17 mouse cellular contexts compared by ENCODE assay signal in the genomic region with DNA sequence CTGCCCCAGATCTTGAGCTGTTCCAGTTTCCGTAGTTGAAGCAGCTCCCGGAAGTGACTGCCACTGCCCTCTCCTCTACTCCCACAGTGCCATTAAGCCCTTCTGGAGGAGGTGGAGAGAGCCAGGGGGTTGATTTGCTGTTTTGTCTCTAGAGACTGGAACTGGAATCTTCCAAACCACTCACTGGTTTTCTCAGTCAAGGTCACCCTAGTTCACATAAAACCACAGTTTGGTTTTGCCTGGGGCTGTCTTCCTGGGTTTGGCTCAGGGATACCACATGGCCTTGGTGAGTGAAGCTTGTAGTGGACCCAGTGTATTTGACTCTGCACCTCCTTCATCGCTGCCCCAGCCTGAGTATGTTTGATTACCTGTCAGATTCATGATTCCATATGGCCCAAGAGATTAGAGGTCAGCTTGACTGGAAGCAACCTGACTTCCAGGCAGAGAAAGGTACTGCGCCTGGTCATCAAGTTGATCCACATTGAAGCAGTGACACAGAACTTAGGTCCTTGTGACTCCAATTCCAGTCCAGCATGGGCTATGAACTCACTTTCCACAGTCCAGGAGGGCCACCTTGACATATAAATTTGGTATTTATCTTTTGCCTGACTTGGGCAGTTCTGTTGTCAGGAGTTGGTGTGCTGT. TPM values are rescaled to one million over a fixed set of nuclear protein-coding genes. Genes with fewer than 3 reads are reported as not detected.
DNase-seq lines count a peak whose midpoint lies in the region; ATAC-seq and TF ChIP-seq lines count a peak whose summit lies in the region.
"Had no signal": no experiment of that assay in that cellular context is flagged by ENCODE, and none has a peak within 500 bp of the region (broad histone marks: within the 10 kb centered on the region; RNA-seq: fewer than 3 reads in every experiment).

No protein-coding gene starts in this region.

- no peak overlapping the region for H3K4me2 ChIP-seq in heart, embryonic 11.5 days
- peak overlapping the region; percentile 10 for H3K4me2 ChIP-seq in myocyte (ENCODE audit: low read depth)
- H3K4me2 ChIP-seq: embryonic facial prominence, embryonic 15.5 days; heart, embryonic 15.5 days; stomach, embryonic 15.5 days had no signal

- no peak for TF ChIP-seq POLR2A in myocyte (IDR thresholded peaks at IDR 0.05; ENCODE audit: insufficient read length, low read depth)

- no peak for ATAC-seq in heart, embryonic 11.5 days (replicated peaks; ENCODE audit: insufficient number of reproducible peaks, low FRiP score, low TSS enrichment)
- ATAC-seq: activated CD4-positive, CD25-positive, alpha-beta regulatory T cell, adult 4 months; CD4-positive, CD25-positive, alpha-beta regulatory T cell, adult 4 months; intestine, embryonic 16.5 days had no signal

- H3K27me3 ChIP-seq in heart, embryonic 11.5 days (ENCODE audit: control insufficient read depth, insufficient read depth, low read length), result no peaks in the 10 kb centered on the region
- H3K27me3 ChIP-seq in myocyte (ENCODE audit: control insufficient read depth, insufficient read depth, insufficient read length), result no peaks in the 10 kb centered on the region
- H3K27me3 ChIP-seq: embryonic facial prominence, embryonic 15.5 days; heart, embryonic 15.5 days; stomach, embryonic 15.5 days had no signal

- no peaks in the 10 kb centered on the region for H3K9me3 ChIP-seq in heart, embryonic 11.5 days (replicated peaks; ENCODE audit: control insufficient read depth, low read length)
- H3K9me3 ChIP-seq: embryonic facial prominence, embryonic 15.5 days; heart, embryonic 15.5 days; stomach, embryonic 15.5 days had no signal

- no peak overlapping the region for H3K9ac ChIP-seq in heart, embryonic 11.5 days (ENCODE audit: low read depth, low read length)
- H3K9ac ChIP-seq: embryonic facial prominence, embryonic 15.5 days; heart, embryonic 15.5 days; stomach, embryonic 15.5 days had no signal

- no peak overlapping the region for H3K27ac ChIP-seq in heart, embryonic 11.5 days (ENCODE audit: low read depth, low read length)
- H3K27ac ChIP-seq: embryonic facial prominence, embryonic 15.5 days; heart, embryonic 15.5 days; macrophage; stomach, embryonic 15.5 days had no signal

- peaks cover 100% of the 10 kb centered on the region for H3K79me2 ChIP-seq in myocyte (ENCODE audit: control insufficient read depth, insufficient read depth)

- H3K36me3 ChIP-seq in heart, embryonic 11.5 days (ENCODE audit: control insufficient read depth, insufficient read depth, low read length), result no peaks in the 10 kb centered on the region
- H3K36me3 ChIP-seq in myocyte (ENCODE audit: control insufficient read depth, insufficient read depth), result peaks cover 5% of the 10 kb centered on the region
- H3K36me3 ChIP-seq: heart, embryonic 15.5 days; stomach, embryonic 15.5 days had no signal

- H3K4me1 ChIP-seq in heart, embryonic 11.5 days (ENCODE audit: control insufficient read depth, insufficient read depth, low read length), result peaks cover 35% of the 10 kb centered on the region

- H3ac ChIP-seq in myocyte (ENCODE audit: control insufficient read depth, insufficient read length), result no peak overlapping the region

- DNase-seq in heart, adult 11 months, result peak; percentile 91
- DNase-seq in lung, postnatal 36 days, result peak; percentile 32
- DNase-seq in lung, adult 18-20 months, result no peak
- DNase-seq in adrenal gland, postnatal 36 days, result peak; percentile 34 to 43
- no peak for DNase-seq in cerebellum, adult 11-12 months
- DNase-seq in thymus, postnatal 14 days, result no peak
- DNase-seq: cerebellum, postnatal 10 days; right cerebral cortex, postnatal 14 days had no signal

- H3K4me3 ChIP-seq in heart, embryonic 11.5 days (ENCODE audit: low read depth, low read length), result no peak overlapping the region
- no peak overlapping the region for H3K4me3 ChIP-seq in myocyte
- H3K4me3 ChIP-seq: embryonic facial prominence, embryonic 15.5 days; heart, embryonic 15.5 days; stomach, embryonic 15.5 days had no signal

- 69% methylated on average over 4 of the region's 4 CpGs for WGBS in heart, embryonic 11.5 days (ENCODE audit: insufficient replicate concordance)

TF ChIP-seq in myocyte, 11 proteins besides CTCF, POLR2A, EP300 and RAD21:
- TF ChIP-seq USF1 (IDR thresholded peaks at IDR 0.05; ENCODE audit: low read depth) (no peak), MYOD1 (IDR thresholded peaks at IDR 0.05; ENCODE audit: control insufficient read depth in 1 of 3, insufficient read length in 2 of 3, low read depth in 2 of 3) (no peak), TCF3 (IDR thresholded peaks at IDR 0.05; ENCODE audit: insufficient read length, low read depth) (no peak), CEBPB (IDR thresholded peaks at IDR 0.05; ENCODE audit: insufficient read depth, poor library complexity, severe bottlenecking) (no peak)

RNA-seq across cellular contexts. Expression of a gene that starts 10.1 kb away (rescaled TPM):
- 51.1 and 54.2 TPM in 2 replicates for polyA plus RNA-seq in heart, embryonic 11.5 days (2014; fragmentation: Nextera tagmentation; extraction: Ambion mirVana)
- 100 to 1,000 TPM; 201 to 212 TPM for total RNA-seq in adrenal gland, postnatal 36 days (2021)
- 191 TPM for polyA plus RNA-seq in myocyte (2012; fragmentation: generic; extraction: Trizol)

Comparison
In these comparisons a context has a peak if more than half of its experiments do, and no peak if none do; other contexts are left out.
1. DNase-seq: peak in heart, adult 11 months (single experiment), lung, postnatal 36 days (single experiment) and adrenal gland, postnatal 36 days (2 of 2); none in lung, adult 18-20 months (0 of 2), cerebellum, adult 11-12 months (single experiment) and thymus, postnatal 14 days (single experiment).